In the genomic region with DNA sequence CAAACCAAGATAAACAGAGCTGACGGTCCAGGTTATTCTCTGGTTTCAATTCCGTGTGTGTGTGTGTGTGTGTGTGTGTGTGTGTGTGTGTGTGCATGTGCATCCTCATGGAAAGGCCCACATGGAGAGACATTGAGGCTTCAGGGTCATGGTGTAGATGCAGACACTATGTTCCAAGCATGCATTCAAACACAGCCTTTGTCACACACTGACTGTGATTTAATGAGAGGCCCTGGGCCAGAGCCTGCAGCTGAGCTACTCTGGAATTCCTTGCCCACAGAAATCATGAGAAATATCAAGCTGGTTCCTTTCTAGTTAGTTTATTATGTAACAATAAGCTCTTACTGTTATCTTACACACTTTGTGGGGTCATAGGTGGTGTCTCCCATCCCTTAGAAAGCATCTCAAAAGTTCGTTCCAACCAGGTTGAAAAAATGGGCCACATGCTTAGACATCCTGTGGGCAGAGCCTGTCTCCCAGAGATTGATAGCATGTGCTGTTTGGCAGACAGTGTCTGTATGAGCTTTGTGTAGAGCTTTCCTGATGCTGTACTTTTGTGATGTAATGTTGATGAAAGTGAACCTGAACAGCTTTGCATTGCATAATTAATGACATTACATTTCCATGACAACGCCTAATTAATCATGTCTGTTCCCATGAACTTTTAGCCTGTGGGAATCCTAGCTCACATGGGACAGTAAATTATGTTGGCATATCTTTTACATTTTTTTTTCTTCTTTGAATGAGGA, we compare ENCODE assay signal across 13 mouse cellular contexts.
DNase-seq lines count a peak whose midpoint lies in the region; ATAC-seq and TF ChIP-seq lines count a peak whose summit lies in the region.
"Had no signal": no experiment of that assay in that cellular context is flagged by ENCODE, and none has a peak within 500 bp of the region (broad histone marks: within the 10 kb centered on the region; RNA-seq: fewer than 3 reads in every experiment).

No protein-coding gene starts in this region.

- no peaks in the 10 kb centered on the region for H3K36me3 ChIP-seq in kidney, postnatal 0 days (ENCODE audit: insufficient read depth, low read length)
- H3K36me3 ChIP-seq in forebrain, embryonic 14.5 days (ENCODE audit: control insufficient read depth, insufficient read depth, low read length) = no peaks in the 10 kb centered on the region
- no peaks in the 10 kb centered on the region for H3K36me3 ChIP-seq in neural tube, embryonic 13.5 days
- H3K36me3 ChIP-seq: G1E had no signal

- H3K27ac ChIP-seq in kidney, postnatal 0 days = no peak overlapping the region
- no peak overlapping the region; the same call in 1 of the 2 replicates for H3K27ac ChIP-seq in forebrain, embryonic 14.5 days (ENCODE audit: low read depth, low read length)
- H3K27ac ChIP-seq in neural tube, embryonic 13.5 days (replicated peaks) = peak overlapping the region; percentile 53

- ATAC-seq in kidney, postnatal 0 days (replicated peaks; ENCODE audit: low FRiP score, low read depth) = 0 out of 2 replicates have a peak, but pooled peaks have one; percentile 21
- peak; percentile 23; the same call in 1 of the 2 replicates for ATAC-seq in forebrain, embryonic 14.5 days
- ATAC-seq in neural tube, embryonic 13.5 days (ENCODE audit: low read depth) = peak; percentile 50; the same call in 1 of the 2 replicates

- H3K4me1 ChIP-seq in kidney, postnatal 0 days (replicated peaks; ENCODE audit: insufficient read depth, low read length) = 0 out of 2 replicates have a peak, but pooled peaks cover 8% of the 10 kb centered on the region
- H3K4me1 ChIP-seq in forebrain, embryonic 14.5 days (ENCODE audit: control insufficient read depth, insufficient read depth, low read length) = peaks cover 8% of the 10 kb centered on the region
- H3K4me1 ChIP-seq in neural tube, embryonic 13.5 days (replicated peaks) = peaks cover 27% of the 10 kb centered on the region

- H3K4me2 ChIP-seq in kidney, postnatal 0 days (ENCODE audit: low read length) = no peak overlapping the region
- no peak overlapping the region for H3K4me2 ChIP-seq in forebrain, embryonic 14.5 days (ENCODE audit: low read length)
- no peak overlapping the region for H3K4me2 ChIP-seq in neural tube, embryonic 13.5 days

- H3K9ac ChIP-seq in kidney, postnatal 0 days (ENCODE audit: low read depth, low read length) = no peak overlapping the region
- no peak overlapping the region for H3K9ac ChIP-seq in forebrain, embryonic 14.5 days (ENCODE audit: low read length)
- H3K9ac ChIP-seq in neural tube, embryonic 13.5 days = no peak overlapping the region

- DNase-seq in embryo, embryonic 10 days (ENCODE audit: low spot score) = peak; percentile 64
- no peak for DNase-seq in embryo, embryonic 9.5 days (ENCODE audit: extremely low spot score)
- peak; percentile 68 for DNase-seq in kidney, postnatal 0 days (ENCODE audit: low spot score)
- DNase-seq in kidney, adult 8-10 months = no peak
- DNase-seq in forebrain, embryonic 14.5 days (ENCODE audit: low spot score) = peak; percentile 51
- DNase-seq in urinary bladder, adult 18-20 months (ENCODE audit: low spot score in 2 of 2) = no peak
- no peak for DNase-seq in urinary bladder, postnatal 25 days (ENCODE audit: low spot score)
- DNase-seq: layer of hippocampus, adult 9-11 months; liver; lung, postnatal 14 days; right cerebral cortex, adult 18-20 months had no signal

- TF ChIP-seq CTCF in kidney, postnatal 0 days (IDR thresholded peaks at IDR 0.05; ENCODE audit: low read depth) = no peak

- H3K9me3 ChIP-seq in kidney, postnatal 0 days (replicated peaks; ENCODE audit: low read length) = no peaks in the 10 kb centered on the region
- no peaks in the 10 kb centered on the region for H3K9me3 ChIP-seq in forebrain, embryonic 14.5 days (replicated peaks; ENCODE audit: control insufficient read depth, low read length)
- no peaks in the 10 kb centered on the region for H3K9me3 ChIP-seq in neural tube, embryonic 13.5 days
- H3K9me3 ChIP-seq: G1E had no signal

- no peak overlapping the region for H3K4me3 ChIP-seq in kidney, postnatal 0 days (replicated peaks; ENCODE audit: low read depth, low read length)
- no peak overlapping the region for H3K4me3 ChIP-seq in forebrain, embryonic 14.5 days (ENCODE audit: low read depth, low read length)
- no peak overlapping the region for H3K4me3 ChIP-seq in neural tube, embryonic 13.5 days

- 64% methylated on average over 4 of the region's 4 CpGs for WGBS in kidney, postnatal 0 days
- WGBS in forebrain, embryonic 14.5 days = 69% methylated on average over 4 of the region's 4 CpGs
- 57% methylated on average over 4 of the region's 4 CpGs for WGBS in neural tube, embryonic 13.5 days

- H3K27me3 ChIP-seq in kidney, postnatal 0 days (ENCODE audit: insufficient read depth, low read length) = no peaks in the 10 kb centered on the region
- H3K27me3 ChIP-seq in forebrain, embryonic 14.5 days (replicated peaks; ENCODE audit: control insufficient read depth, insufficient read depth, low read length) = no peaks in the 10 kb centered on the region
- H3K27me3 ChIP-seq in neural tube, embryonic 13.5 days = no peaks in the 10 kb centered on the region

Comparison
In these comparisons a context has a peak if more than half of its experiments do, and no peak if none do; other contexts are left out.
1. DNase-seq: peak in embryo, embryonic 10 days (single experiment), kidney, postnatal 0 days (single experiment) and forebrain, embryonic 14.5 days (single experiment); none in embryo, embryonic 9.5 days (single experiment), kidney, adult 8-10 months (0 of 2), urinary bladder, adult 18-20 months (0 of 2) and urinary bladder, postnatal 25 days (single experiment).
2. Peak in every context shown above with its lines, with median percentiles within 50 percentile points of each other: ATAC-seq.